Mouse (Mus musculus) stomach, postnatal 0 days (tissue): ENCODE measurements at regions not wholly inside any gene's neighbourhood (a gene's known extent, or its start where the extent isn't known, plus 50 kb on each side); places are given as distances from the start of the nearest gene placed in this dataset.

Experiments
- CTCF ChIP-seq: IDR thresholded peaks from 2 replicates; pipeline ENCODE4 v1.5.1; 2016; ENCODE audit warnings: antibody characterized with exemption, low read depth, mild to moderate bottlenecking, moderate library complexity
- EP300 ChIP-seq: optimal IDR thresholded peaks from 2 replicates; pipeline ENCODE3; 2016; ENCODE audit warnings: antibody characterized with exemption

- TF ChIP-seq CTCF (no peak), EP300 (no peak)
Observed at GRCm38 (mm10) chr4:55442098-55442497, 90.2 kb downstream of the Klf4 start.
